Mouse (Mus musculus) embryonic facial prominence, embryonic 12.5 days (tissue): ENCODE measurements around the gene Tssc4. TPM values are rescaled to one million over a fixed set of nuclear protein-coding genes. Genes with fewer than 3 reads are reported as not detected.

ENCODE experiments used
- ATAC-seq: fragments of 200-750 bp; cut with Nextera tagmentation; 2 replicates; pipeline ENCODE4 v1.8.0; 2017; ENCODE audit not compliant: insufficient number of reproducible peaks, insufficient read depth, low FRiP score, low TSS enrichment
- H3K27ac ChIP-seq: fragments of 300-500 bp; sonication (generic); 2 replicates; pipeline ENCODE4 v1.5.1; 2016; ENCODE audit warnings: mild to moderate bottlenecking
- H3K27me3 ChIP-seq: fragments of 300-500 bp; sonication (generic); 2 replicates; pipeline ENCODE4 v1.6.1; 2016; ENCODE audit warnings: mild to moderate bottlenecking, moderate library complexity
- H3K36me3 ChIP-seq: fragments of 300-500 bp; sonication (generic); 2 replicates; pipeline ENCODE4 v1.6.1; 2016; ENCODE audit warnings: mild to moderate bottlenecking
- H3K4me1 ChIP-seq: fragments of 300-500 bp; sonication (generic); 2 replicates; pipeline ENCODE4 v1.6.1; 2016
- H3K4me2 ChIP-seq: fragments of 300-500 bp; sonication (generic); replicated peaks from 2 replicates; pipeline ENCODE4 v1.6.1; 2016; ENCODE audit warnings: mild to moderate bottlenecking, moderate library complexity
- H3K4me3 ChIP-seq: fragments of 300-500 bp; sonication (generic); 2 replicates; pipeline ENCODE4 v1.5.1; 2016; ENCODE audit warnings: mild to moderate bottlenecking
- H3K9ac ChIP-seq: fragments of 300-500 bp; sonication (generic); 2 replicates; pipeline ENCODE4 v1.6.1; 2016; ENCODE audit warnings: mild to moderate bottlenecking, moderate library complexity
- H3K9me3 ChIP-seq: fragments of 300-500 bp; sonication (generic); 2 replicates; pipeline ENCODE4 v1.6.1; 2016; ENCODE audit warnings: mild to moderate bottlenecking, moderate library complexity
- WGBS: fragments of 180-500 bp; shearing (Covaris S2); methylation state at CpG from one replicate; pipeline ENCODE4 v1.1.7; 2016; 5-methylcytosine and 5-hydroxymethylcytosine counted together
- polyA plus RNA-seq: library from polyadenylated mRNA; unstranded; fragments of >200 nt; fragmentation: Nextera tagmentation; extraction: Ambion mirVana; gene quantifications from 2 replicates; pipeline ENCODE4 v1.2.1, GENCODE M21; 2016

Tssc4 gene
- polyA plus RNA-seq, 1 experiment from 2014 or later, result 107 TPM

DNA sequence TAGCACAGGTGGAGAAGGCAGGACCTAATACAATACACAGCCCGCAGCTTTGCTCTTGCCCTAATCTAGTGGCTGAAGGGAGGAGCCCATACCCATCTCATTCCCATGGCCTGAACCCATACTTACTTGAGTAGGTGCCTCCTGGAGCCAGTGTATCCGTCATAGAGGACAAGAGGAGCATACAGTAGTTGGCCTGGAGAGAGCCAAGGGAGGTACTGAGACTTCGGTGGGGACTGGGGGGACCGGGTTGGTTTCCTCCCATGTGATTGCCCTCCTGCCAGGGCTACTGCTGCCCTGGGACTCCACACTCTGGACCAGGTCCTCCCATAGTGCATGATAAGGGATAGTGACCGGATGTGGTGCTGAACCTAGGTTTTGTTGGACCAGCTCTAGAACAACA lies 3.6 kb downstream of the Tssc4 start:
- H3K36me3 ChIP-seq, result 0 out of 2 replicates have a peak, but pooled peaks cover 3% of the 10 kb centered on the region
- H3K9ac ChIP-seq, result no peak overlapping the region
- no peak overlapping the region for H3K4me2 ChIP-seq
- 82% methylated on average over 5 of the region's 5 CpGs for WGBS
- H3K4me3 ChIP-seq, result no peak overlapping the region
- H3K4me1 ChIP-seq, result peaks cover 18% of the 10 kb centered on the region
- H3K27ac ChIP-seq, result no peak overlapping the region
- no peaks in the 10 kb centered on the region for H3K9me3 ChIP-seq
- H3K27me3 ChIP-seq, result no peaks in the 10 kb centered on the region
- ATAC-seq, result no peak

DNA sequence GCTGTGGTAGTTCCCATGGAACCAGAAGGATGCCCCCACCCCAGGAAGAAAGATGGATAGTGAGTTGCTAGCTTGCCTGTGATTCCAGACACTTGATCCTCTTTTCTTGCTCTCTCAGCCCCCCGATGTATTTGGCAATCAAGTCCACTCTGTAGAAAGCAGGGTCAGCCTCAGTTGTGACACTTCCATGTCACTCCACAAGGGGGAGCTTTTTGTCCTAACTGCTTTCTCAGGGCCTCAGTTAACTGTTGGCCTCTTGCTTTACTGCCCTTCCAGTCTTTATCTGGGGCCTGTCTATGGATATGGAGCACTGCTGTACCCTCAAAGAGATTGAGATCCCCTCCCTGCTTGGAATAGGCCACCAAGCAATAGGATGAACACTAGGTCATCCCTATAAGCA lies 4.0 kb downstream of the Tssc4 start:
- H3K36me3 ChIP-seq, result 0 out of 2 replicates have a peak, but pooled peaks cover 3% of the 10 kb centered on the region
- no peak overlapping the region for H3K27ac ChIP-seq
- no peak for ATAC-seq
- H3K4me1 ChIP-seq, result peaks cover 18% of the 10 kb centered on the region
- no peak overlapping the region for H3K4me3 ChIP-seq
- no peak overlapping the region for H3K4me2 ChIP-seq
- H3K27me3 ChIP-seq, result no peaks in the 10 kb centered on the region
- H3K9ac ChIP-seq, result no peak overlapping the region
- 65% methylated on average over 1 of the region's 1 CpGs for WGBS
- H3K9me3 ChIP-seq, result no peaks in the 10 kb centered on the region

DNA sequence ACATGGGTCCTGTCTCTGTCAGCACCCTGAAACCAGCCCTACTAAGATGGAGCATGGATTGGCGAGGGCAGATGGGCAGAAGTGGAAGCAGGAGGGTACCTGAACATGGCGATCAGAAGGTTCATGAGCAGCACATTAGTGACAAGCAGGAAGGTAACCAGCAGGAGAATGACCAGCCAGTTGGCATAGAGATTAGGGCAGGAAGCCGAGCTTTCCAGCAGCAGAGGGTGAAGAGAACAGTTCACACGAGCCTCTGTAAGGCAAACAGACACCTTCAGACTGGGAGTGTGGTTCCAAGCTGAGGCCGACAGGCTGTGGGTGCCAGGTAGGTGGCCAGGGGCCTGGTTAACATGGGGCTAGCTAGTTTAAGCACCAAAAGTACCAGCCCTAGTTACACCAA lies 6.3 kb downstream of the Tssc4 start:
- Histone ChIP-seq H3K27ac (no peak overlapping the region), H3K9me3 (no peaks in the 10 kb centered on the region), H3K4me1 (peaks cover 8% of the 10 kb centered on the region), H3K36me3 (0 out of 2 replicates have a peak, but pooled peaks cover 3% of the 10 kb centered on the region), H3K4me3 (no peak overlapping the region), H3K4me2 (no peak overlapping the region), H3K27me3 (no peaks in the 10 kb centered on the region), H3K9ac (no peak overlapping the region)
- WGBS, result 75% methylated on average over 5 of the region's 5 CpGs
- no peak for ATAC-seq

DNA sequence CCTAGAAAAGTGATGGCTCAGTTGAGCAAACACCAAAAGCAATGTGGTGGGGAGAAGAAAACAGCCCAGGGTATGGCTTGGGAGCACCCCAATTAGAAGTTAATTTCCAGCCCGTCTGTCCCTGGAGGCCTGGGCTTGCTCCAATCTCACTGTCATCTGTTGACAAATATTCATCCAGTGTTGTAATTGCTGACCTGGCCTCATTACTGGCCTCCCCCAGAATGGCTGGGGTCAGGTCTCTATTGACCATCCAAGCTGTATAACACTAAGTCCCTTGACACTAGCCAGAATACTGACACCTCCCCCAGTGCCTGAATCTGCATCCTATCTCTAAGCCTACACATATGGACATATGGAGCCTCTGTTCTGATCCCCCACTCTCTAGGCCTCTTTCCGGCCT lies 8.3 kb downstream of the Tssc4 start:
- no peaks in the 10 kb centered on the region for H3K36me3 ChIP-seq
- H3K4me1 ChIP-seq, result no peaks in the 10 kb centered on the region
- H3K9ac ChIP-seq, result no peak overlapping the region
- WGBS, result 80% methylated on average over 2 of the region's 2 CpGs
- ATAC-seq, result no peak
- no peak overlapping the region for H3K4me2 ChIP-seq
- no peaks in the 10 kb centered on the region for H3K27me3 ChIP-seq
- H3K27ac ChIP-seq, result no peak overlapping the region
- H3K4me3 ChIP-seq, result no peak overlapping the region
- no peaks in the 10 kb centered on the region for H3K9me3 ChIP-seq

DNA sequence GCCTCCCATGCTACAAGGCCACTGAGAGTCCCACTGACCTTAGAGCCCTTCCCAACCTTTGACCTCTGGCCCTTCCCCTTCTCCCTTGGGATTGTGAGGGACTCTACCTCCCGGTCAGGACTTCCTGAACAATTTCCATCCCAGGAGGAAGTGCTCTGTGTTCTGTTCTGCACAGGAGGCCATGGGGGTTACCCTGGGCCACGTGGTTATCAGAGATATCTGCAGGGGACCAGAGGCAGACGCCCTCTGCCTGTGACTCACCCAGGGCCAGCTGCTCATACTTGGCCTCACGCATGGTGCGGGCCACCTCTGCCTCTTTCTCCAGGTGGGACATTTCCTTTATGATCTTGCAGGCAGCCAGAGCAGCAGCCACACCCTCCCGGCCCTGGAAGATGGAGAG lies 13.0 kb downstream of the Tssc4 start:
- H3K4me1 ChIP-seq, result peaks cover 5% of the 10 kb centered on the region; the same call in 1 of the 2 replicates
- H3K9me3 ChIP-seq, result no peaks in the 10 kb centered on the region
- no peaks in the 10 kb centered on the region for H3K36me3 ChIP-seq
- H3K4me2 ChIP-seq, result no peak overlapping the region
- no peaks in the 10 kb centered on the region for H3K27me3 ChIP-seq
- H3K9ac ChIP-seq, result no peak overlapping the region
- 57% methylated on average over 6 of the region's 6 CpGs for WGBS
- H3K27ac ChIP-seq, result no peak overlapping the region
- H3K4me3 ChIP-seq, result no peak overlapping the region
- no peak for ATAC-seq

DNA sequence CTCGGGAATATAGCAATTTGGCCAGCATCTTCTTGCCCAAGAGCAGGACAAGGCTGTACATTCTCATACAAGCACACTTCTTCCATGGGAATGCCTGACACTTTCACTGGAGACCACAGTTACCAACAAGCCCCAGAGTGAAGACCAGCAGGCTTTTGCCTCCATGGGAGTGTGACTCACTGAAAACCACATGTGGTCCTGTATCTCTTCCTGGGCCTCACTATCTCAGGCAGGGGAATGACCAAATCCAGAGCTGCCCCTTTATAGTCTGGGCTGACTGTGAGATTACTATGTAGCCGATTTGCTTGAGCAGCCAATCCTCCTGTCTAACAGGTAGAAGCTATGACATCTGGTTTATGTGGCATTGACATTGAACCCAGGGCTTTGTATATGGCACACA lies 14.7 kb downstream of the Tssc4 start:
- no peaks in the 10 kb centered on the region for H3K36me3 ChIP-seq
- WGBS, result 68% methylated on average over 2 of the region's 2 CpGs
- no peaks in the 10 kb centered on the region for H3K9me3 ChIP-seq
- H3K4me2 ChIP-seq, result no peak overlapping the region
- no peaks in the 10 kb centered on the region for H3K27me3 ChIP-seq
- no peak for ATAC-seq
- no peak overlapping the region for H3K4me3 ChIP-seq
- peaks cover 8% of the 10 kb centered on the region; the same call in 1 of the 2 replicates for H3K4me1 ChIP-seq
- H3K27ac ChIP-seq, result no peak overlapping the region
- H3K9ac ChIP-seq, result no peak overlapping the region

DNA sequence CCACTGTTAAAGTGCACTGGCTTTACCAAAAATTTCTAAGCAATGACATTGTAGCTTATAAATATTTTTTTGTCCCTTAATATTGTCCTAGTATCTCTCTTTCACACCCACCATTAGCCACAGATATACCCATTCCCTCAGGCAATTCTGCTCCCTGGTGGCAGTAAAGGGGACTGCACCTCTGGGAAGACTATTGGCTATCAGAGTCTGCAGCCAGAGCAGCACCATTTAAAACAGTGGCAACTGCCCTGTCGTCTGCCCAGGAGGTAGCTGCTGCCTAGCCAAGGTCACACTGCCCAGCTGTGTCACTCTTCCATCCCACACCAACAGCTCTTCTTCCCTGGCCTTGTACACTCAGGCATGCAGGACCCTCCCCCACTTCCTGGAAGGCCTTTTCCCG lies 17.3 kb downstream of the Tssc4 start:
- Histone ChIP-seq H3K4me2 (peak overlapping the region; percentile 12; the same call in 1 of the 2 replicates), H3K27ac (peak overlapping the region; percentile 62), H3K9ac (no peak overlapping the region), H3K9me3 (no peaks in the 10 kb centered on the region), H3K4me1 (peaks cover 8% of the 10 kb centered on the region; the same call in 1 of the 2 replicates), H3K4me3 (no peak overlapping the region), H3K27me3 (no peaks in the 10 kb centered on the region), H3K36me3 (no peaks in the 10 kb centered on the region)
- 41% methylated on average over 2 of the region's 2 CpGs for WGBS
- no peak; the same call in 1 of the 2 replicates for ATAC-seq

DNA sequence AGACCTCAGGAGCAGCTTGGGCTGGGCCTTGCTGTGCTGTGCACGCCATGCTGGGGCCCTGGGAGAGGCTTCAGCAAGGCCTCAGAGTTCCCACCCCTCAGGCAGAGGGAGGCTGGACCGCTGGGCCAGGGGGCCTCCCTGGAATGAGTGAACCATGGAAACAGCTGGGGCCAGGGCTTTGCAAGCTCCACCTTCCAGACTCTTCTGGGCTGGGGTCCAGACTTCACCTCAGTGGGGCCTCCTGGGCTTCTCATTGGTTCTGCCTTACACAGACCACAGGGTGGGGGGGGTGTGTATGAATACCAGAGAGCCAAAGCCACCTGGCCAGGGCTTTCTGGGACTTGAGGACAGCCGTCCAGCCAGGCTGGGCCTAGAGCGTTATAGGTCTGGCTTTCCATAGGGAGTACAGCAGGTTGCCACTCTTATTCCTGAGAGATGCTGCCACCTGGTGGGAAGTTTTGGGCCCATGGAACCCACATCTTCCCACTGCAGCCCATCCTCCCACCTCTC lies 18.1 kb downstream of the Tssc4 start:
- Histone ChIP-seq H3K4me3 (no peak overlapping the region), H3K27ac (peak overlapping the region; percentile 62), H3K4me1 (peaks cover 8% of the 10 kb centered on the region; the same call in 1 of the 2 replicates), H3K9ac (no peak overlapping the region), H3K4me2 (peak overlapping the region; percentile 12; the same call in 1 of the 2 replicates), H3K9me3 (no peaks in the 10 kb centered on the region), H3K36me3 (no peaks in the 10 kb centered on the region), H3K27me3 (no peaks in the 10 kb centered on the region)
- WGBS, result 31% methylated on average over 4 of the region's 4 CpGs
- ATAC-seq, result peak; percentile 87

DNA sequence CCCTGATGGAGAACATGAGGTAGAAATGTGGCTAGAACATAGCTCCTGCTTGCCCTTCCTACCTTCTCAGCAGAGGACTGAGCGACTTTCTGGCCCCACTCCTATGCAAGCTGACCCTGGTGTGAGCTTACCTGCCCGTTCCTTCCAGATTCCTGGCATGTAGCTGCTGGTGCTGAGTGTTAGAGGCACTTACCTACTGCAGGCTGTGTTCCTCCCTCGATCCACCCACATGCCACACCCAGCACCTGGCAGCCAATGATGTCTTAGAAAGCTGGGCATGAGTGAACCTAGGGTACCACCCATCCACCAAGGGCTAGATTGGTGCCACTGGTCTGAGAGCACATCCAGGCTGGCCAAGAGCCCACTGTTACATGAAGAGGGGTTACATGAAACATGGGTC lies 24.8 kb downstream of the Tssc4 start:
- H3K9ac ChIP-seq, result no peak overlapping the region
- WGBS, result 81% methylated on average over 3 of the region's 3 CpGs

DNA sequence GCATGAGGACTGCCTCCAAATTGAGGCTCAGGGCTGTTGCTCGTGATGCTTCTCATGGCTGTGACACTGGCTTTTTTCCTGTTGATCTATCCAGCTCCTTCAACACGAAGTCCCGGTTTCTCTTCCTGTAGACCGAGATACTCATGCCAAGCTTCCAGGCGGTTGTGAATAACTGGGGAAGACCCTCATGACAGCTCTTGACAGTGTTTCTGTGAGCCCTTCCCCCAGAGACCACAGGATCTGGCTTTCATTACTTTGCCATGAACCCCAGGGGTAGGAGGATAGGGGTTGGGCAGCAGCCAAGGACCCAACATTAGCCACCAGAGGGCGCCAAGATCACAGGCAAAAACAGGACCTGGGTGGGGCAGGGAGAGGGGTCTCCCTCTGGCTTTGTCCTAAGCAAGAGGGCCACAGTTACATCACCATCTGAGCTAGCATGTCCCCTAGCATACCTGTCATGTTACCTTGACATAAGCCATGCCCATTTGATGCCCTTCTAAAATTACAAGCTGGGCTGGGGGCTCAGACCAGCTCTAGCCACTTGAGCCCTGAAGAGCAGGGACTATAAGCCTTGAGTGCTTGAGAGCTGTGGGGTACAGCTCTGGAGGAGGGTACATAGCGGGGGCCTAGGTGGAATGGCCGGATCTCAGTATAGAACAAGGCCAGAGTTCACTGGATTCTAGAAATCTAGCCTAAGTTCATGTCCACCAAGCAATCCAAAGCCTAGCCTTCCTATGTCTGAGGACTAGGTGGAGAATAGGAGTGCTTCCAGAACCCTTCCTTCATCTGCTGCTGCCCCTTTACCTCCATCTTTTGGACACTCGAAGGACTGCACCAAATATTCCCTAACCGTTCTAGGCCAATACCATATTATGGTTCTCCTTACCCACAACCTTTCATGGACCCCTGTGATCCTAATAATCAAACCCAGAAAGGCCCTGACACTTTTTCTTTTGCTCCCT lies 25.8 kb downstream of the Tssc4 start, which contains the start of gene Trpm5:
Gene Trpm5, minus strand, starts transcription at position 51 of the 962 bp plus-strand sequence.
- 36% methylated on average over 10 of the region's 10 CpGs for WGBS
- ATAC-seq, result 0 out of 2 replicates have a peak, but pooled peaks have one; percentile 3
- no peak within 1 kb of the TSS for H3K27ac ChIP-seq
- no peak within 1 kb of the TSS for H3K9ac ChIP-seq
- H3K36me3 ChIP-seq, result no peaks in the 10 kb centered on the region
- no peak within 1 kb of the TSS for H3K4me2 ChIP-seq
- H3K27me3 ChIP-seq, result no peaks in the 10 kb centered on the region
- H3K9me3 ChIP-seq, result no peaks in the 10 kb centered on the region
- H3K4me3 ChIP-seq, result no peak within 1 kb of the TSS
- H3K4me1 ChIP-seq, result no peaks in the 10 kb centered on the region

More for the DNA sequence above, 24.8 kb downstream of the Tssc4 start:
- H3K36me3 ChIP-seq, result no peaks in the 10 kb centered on the region
- H3K4me2 ChIP-seq, result no peak overlapping the region
- H3K9me3 ChIP-seq, result no peaks in the 10 kb centered on the region
- no peaks in the 10 kb centered on the region for H3K4me1 ChIP-seq
- no peaks in the 10 kb centered on the region for H3K27me3 ChIP-seq
- no peak for ATAC-seq
- no peak overlapping the region for H3K4me3 ChIP-seq
- H3K27ac ChIP-seq, result no peak overlapping the region

DNA sequence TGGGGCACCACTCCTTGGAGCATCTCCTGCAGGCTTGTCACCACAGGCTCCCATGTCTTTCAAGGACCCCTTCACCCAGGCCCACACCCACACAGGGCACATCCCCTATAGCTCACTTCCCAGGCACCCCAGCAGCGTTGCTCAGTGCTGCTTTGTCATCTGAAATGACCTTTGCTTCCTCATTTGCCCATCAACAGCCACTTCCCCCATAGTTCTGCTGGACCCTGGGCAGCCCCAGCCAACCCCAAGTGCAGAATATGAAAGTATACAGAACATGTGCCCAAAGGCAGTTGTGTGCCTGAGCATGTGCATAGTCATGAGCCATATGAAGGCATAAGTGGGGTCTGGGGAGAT lies 26.5 kb downstream of the Tssc4 start:
- no peaks in the 10 kb centered on the region; the same call in 1 of the 2 replicates for H3K27me3 ChIP-seq
- no peaks in the 10 kb centered on the region for H3K36me3 ChIP-seq
- no peak for ATAC-seq
- H3K4me1 ChIP-seq, result no peaks in the 10 kb centered on the region
- WGBS, result 52% methylated on average over 1 of the region's 1 CpGs
- no peak overlapping the region for H3K9ac ChIP-seq
- no peaks in the 10 kb centered on the region for H3K9me3 ChIP-seq
- no peak overlapping the region for H3K4me3 ChIP-seq
- no peak overlapping the region for H3K27ac ChIP-seq
- no peak overlapping the region for H3K4me2 ChIP-seq

DNA sequence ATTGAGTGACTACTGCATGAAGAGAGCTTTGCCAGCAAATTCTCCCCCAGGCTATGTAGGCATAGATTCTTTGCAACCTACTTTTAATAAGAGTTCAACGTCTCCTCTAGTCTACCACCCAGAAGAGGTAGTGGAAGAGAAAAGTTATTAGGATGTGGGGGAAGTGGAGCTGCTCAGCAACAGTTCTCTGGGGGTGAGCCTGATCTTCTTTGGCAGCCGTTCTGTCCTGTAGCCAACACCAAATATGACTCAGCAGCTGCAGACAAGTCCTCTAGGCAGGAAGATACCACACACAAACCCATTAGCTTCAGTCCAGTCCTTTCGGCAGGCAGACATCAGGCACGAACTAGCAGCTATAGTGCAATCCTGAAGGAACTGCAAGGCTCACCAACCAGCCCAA lies 31.7 kb downstream of the Tssc4 start:
- no peak overlapping the region for H3K4me2 ChIP-seq
- H3K36me3 ChIP-seq, result no peaks in the 10 kb centered on the region
- H3K4me3 ChIP-seq, result no peak overlapping the region
- no peak overlapping the region for H3K9ac ChIP-seq
- H3K27me3 ChIP-seq, result peaks cover 16% of the 10 kb centered on the region
- H3K4me1 ChIP-seq, result no peaks in the 10 kb centered on the region
- H3K9me3 ChIP-seq, result no peaks in the 10 kb centered on the region
- ATAC-seq, result no peak
- no peak overlapping the region for H3K27ac ChIP-seq
- WGBS, result 61% methylated on average over 4 of the region's 4 CpGs
